Mouse (Mus musculus): ENCODE measurements at regions not wholly inside any gene's neighbourhood (a gene's known extent, or its start where the extent isn't known, plus 50 kb on each side); places are given as distances from the start of the nearest gene placed in this dataset.

GRCm38 (mm10) chr13:115206723-115207122 is 105.0 kb upstream of the Itga1 start:
- no peak for ATAC-seq (replicated peaks; ENCODE audit: insufficient number of reproducible peaks, low FRiP score, low TSS enrichment, low read depth)

GRCm38 (mm10) chr13:115199166-115199565 is 97.4 kb upstream of the Itga1 start:
- Histone ChIP-seq H3K27ac (replicated peaks; ENCODE audit: low read depth, low read length) (no peak overlapping the region), H3K4me1 (ENCODE audit: control insufficient read depth, insufficient read depth, low read length) (no peaks in the 10 kb centered on the region), H3K4me2 (ENCODE audit: low read depth, low read length) (no peak overlapping the region), H3K27me3 (ENCODE audit: control insufficient read depth, insufficient read depth, low read length) (no peaks in the 10 kb centered on the region), H3K36me3 (replicated peaks; ENCODE audit: control insufficient read depth, insufficient read depth, low read depth, low read length) (no peaks in the 10 kb centered on the region), H3K4me3 (ENCODE audit: low read depth, low read length) (no peak overlapping the region), H3K9ac (replicated peaks; ENCODE audit: low read length) (no peak overlapping the region), H3K9me3 (replicated peaks; ENCODE audit: control insufficient read depth, low read length) (no peaks in the 10 kb centered on the region)
- ATAC-seq (replicated peaks; ENCODE audit: insufficient number of reproducible peaks, low FRiP score, low TSS enrichment, low read depth) (no peak), DNase-seq (ENCODE audit: low spot score) (no peak)
- 48% methylated on average over 3 of the region's 3 CpGs for WGBS

More at GRCm38 (mm10) chr13:115206723-115207122, 105.0 kb upstream of the Itga1 start:
- H3K4me2 ChIP-seq (ENCODE audit: low read depth, low read length) = no peak overlapping the region
- no peaks in the 10 kb centered on the region for H3K27me3 ChIP-seq (ENCODE audit: control insufficient read depth, insufficient read depth, low read length)
- no peaks in the 10 kb centered on the region for H3K4me1 ChIP-seq (ENCODE audit: control insufficient read depth, insufficient read depth, low read length)
- H3K9me3 ChIP-seq (replicated peaks; ENCODE audit: control insufficient read depth, low read length) = no peaks in the 10 kb centered on the region
- no peak for DNase-seq (ENCODE audit: low spot score)
- H3K4me3 ChIP-seq (ENCODE audit: low read depth, low read length) = no peak overlapping the region
- no peak overlapping the region for H3K27ac ChIP-seq (replicated peaks; ENCODE audit: low read depth, low read length)
- WGBS = 71% methylated on average over 7 of the region's 7 CpGs
- H3K9ac ChIP-seq (replicated peaks; ENCODE audit: low read length) = no peak overlapping the region
- no peaks in the 10 kb centered on the region for H3K36me3 ChIP-seq (replicated peaks; ENCODE audit: control insufficient read depth, insufficient read depth, low read depth, low read length)

GRCm38 (mm10) chr13:115188066-115188465 is 86.3 kb upstream of the Itga1 start:
- Histone ChIP-seq H3K4me1 (ENCODE audit: control insufficient read depth, insufficient read depth, low read length) (no peaks in the 10 kb centered on the region), H3K9me3 (replicated peaks; ENCODE audit: control insufficient read depth, low read length) (no peaks in the 10 kb centered on the region), H3K27ac (replicated peaks; ENCODE audit: low read depth, low read length) (no peak overlapping the region), H3K4me3 (ENCODE audit: low read depth, low read length) (no peak overlapping the region), H3K36me3 (replicated peaks; ENCODE audit: control insufficient read depth, insufficient read depth, low read depth, low read length) (no peaks in the 10 kb centered on the region), H3K9ac (replicated peaks; ENCODE audit: low read length) (no peak overlapping the region), H3K27me3 (ENCODE audit: control insufficient read depth, insufficient read depth, low read length) (no peaks in the 10 kb centered on the region), H3K4me2 (ENCODE audit: low read depth, low read length) (no peak overlapping the region)
- WGBS = 65% methylated on average over 2 of the region's 2 CpGs
- DNase-seq (ENCODE audit: low spot score) (no peak), ATAC-seq (replicated peaks; ENCODE audit: insufficient number of reproducible peaks, low FRiP score, low TSS enrichment, low read depth) (no peak)

- Histone ChIP-seq H3K27ac (replicated peaks; ENCODE audit: low read depth, low read length) (no peak overlapping the region), H3K4me1 (ENCODE audit: control insufficient read depth, insufficient read depth, low read length) (no peaks in the 10 kb centered on the region), H3K27me3 (ENCODE audit: control insufficient read depth, insufficient read depth, low read length) (no peaks in the 10 kb centered on the region), H3K4me3 (ENCODE audit: low read depth, low read length) (no peak overlapping the region), H3K4me2 (ENCODE audit: low read depth, low read length) (no peak overlapping the region), H3K9ac (replicated peaks; ENCODE audit: low read length) (no peak overlapping the region), H3K9me3 (replicated peaks; ENCODE audit: control insufficient read depth, low read length) (no peaks in the 10 kb centered on the region), H3K36me3 (replicated peaks; ENCODE audit: control insufficient read depth, insufficient read depth, low read depth, low read length) (no peaks in the 10 kb centered on the region)
- 86% methylated on average over 3 of the region's 3 CpGs for WGBS
- DNase-seq (ENCODE audit: low spot score) (no peak), ATAC-seq (replicated peaks; ENCODE audit: insufficient number of reproducible peaks, low FRiP score, low TSS enrichment, low read depth) (no peak)
These were observed 85.6 kb upstream of the Itga1 start for GRCm38 (mm10) chr13:115187356-115187755.

- no peaks in the 10 kb centered on the region for H3K27me3 ChIP-seq (ENCODE audit: control insufficient read depth, insufficient read depth, low read length)
- no peaks in the 10 kb centered on the region for H3K4me1 ChIP-seq (ENCODE audit: control insufficient read depth, insufficient read depth, low read length)
- no peak overlapping the region for H3K4me3 ChIP-seq (ENCODE audit: low read depth, low read length)
- no peaks in the 10 kb centered on the region for H3K9me3 ChIP-seq (replicated peaks; ENCODE audit: control insufficient read depth, low read length)
- no peak overlapping the region for H3K27ac ChIP-seq (replicated peaks; ENCODE audit: low read depth, low read length)
- H3K4me2 ChIP-seq (ENCODE audit: low read depth, low read length) = no peak overlapping the region
- no peak overlapping the region for H3K9ac ChIP-seq (replicated peaks; ENCODE audit: low read length)
- no peak for ATAC-seq (replicated peaks; ENCODE audit: insufficient number of reproducible peaks, low FRiP score, low TSS enrichment, low read depth)
- no peak for DNase-seq (ENCODE audit: low spot score)
- WGBS = 85% methylated on average over 6 of the region's 6 CpGs
- H3K36me3 ChIP-seq (replicated peaks; ENCODE audit: control insufficient read depth, insufficient read depth, low read depth, low read length) = no peaks in the 10 kb centered on the region
These were observed 80.6 kb upstream of the Itga1 start for GRCm38 (mm10) chr13:115182211-115182870.

- DNase-seq (ENCODE audit: low spot score) (no peak), ATAC-seq (replicated peaks; ENCODE audit: insufficient number of reproducible peaks, low FRiP score, low TSS enrichment, low read depth) (no peak)
- Histone ChIP-seq H3K27ac (replicated peaks; ENCODE audit: low read depth, low read length) (no peak overlapping the region), H3K4me1 (ENCODE audit: control insufficient read depth, insufficient read depth, low read length) (no peaks in the 10 kb centered on the region), H3K9me3 (replicated peaks; ENCODE audit: control insufficient read depth, low read length) (no peaks in the 10 kb centered on the region), H3K36me3 (replicated peaks; ENCODE audit: control insufficient read depth, insufficient read depth, low read depth, low read length) (no peaks in the 10 kb centered on the region), H3K27me3 (ENCODE audit: control insufficient read depth, insufficient read depth, low read length) (no peaks in the 10 kb centered on the region), H3K4me2 (ENCODE audit: low read depth, low read length) (no peak overlapping the region), H3K9ac (replicated peaks; ENCODE audit: low read length) (no peak overlapping the region), H3K4me3 (ENCODE audit: low read depth, low read length) (no peak overlapping the region)
- 85% methylated on average over 7 of the region's 7 CpGs for WGBS
These were observed 76.6 kb upstream of the Itga1 start for GRCm38 (mm10) chr13:115178175-115178917.

- Histone ChIP-seq H3K4me2 (ENCODE audit: low read depth, low read length) (no peak overlapping the region), H3K27ac (replicated peaks; ENCODE audit: low read depth, low read length) (no peak overlapping the region), H3K9me3 (replicated peaks; ENCODE audit: control insufficient read depth, low read length) (no peaks in the 10 kb centered on the region), H3K27me3 (ENCODE audit: control insufficient read depth, insufficient read depth, low read length) (no peaks in the 10 kb centered on the region), H3K4me1 (ENCODE audit: control insufficient read depth, insufficient read depth, low read length) (no peaks in the 10 kb centered on the region), H3K4me3 (ENCODE audit: low read depth, low read length) (no peak overlapping the region), H3K36me3 (replicated peaks; ENCODE audit: control insufficient read depth, insufficient read depth, low read depth, low read length) (no peaks in the 10 kb centered on the region), H3K9ac (replicated peaks; ENCODE audit: low read length) (no peak overlapping the region)
- no peak for DNase-seq (ENCODE audit: low spot score)
- ATAC-seq (replicated peaks; ENCODE audit: insufficient number of reproducible peaks, low FRiP score, low TSS enrichment, low read depth) = no peak
- 71% methylated on average over 7 of the region's 7 CpGs for WGBS
These were observed 69.7 kb upstream of the Itga1 start for GRCm38 (mm10) chr13:115171347-115172062.

GRCm38 (mm10) chr13:115165981-115166380 is 64.2 kb upstream of the Itga1 start:
- 84% methylated on average over 3 of the region's 3 CpGs for WGBS
- no peak for DNase-seq (ENCODE audit: low spot score)
- H3K27ac ChIP-seq (replicated peaks; ENCODE audit: low read depth, low read length) = no peak overlapping the region

More at GRCm38 (mm10) chr13:115165981-115166380, 64.2 kb upstream of the Itga1 start:
- Histone ChIP-seq H3K9me3 (replicated peaks; ENCODE audit: control insufficient read depth, low read length) (no peaks in the 10 kb centered on the region), H3K36me3 (replicated peaks; ENCODE audit: control insufficient read depth, insufficient read depth, low read depth, low read length) (no peaks in the 10 kb centered on the region), H3K9ac (replicated peaks; ENCODE audit: low read length) (no peak overlapping the region), H3K4me1 (ENCODE audit: control insufficient read depth, insufficient read depth, low read length) (no peaks in the 10 kb centered on the region), H3K4me2 (ENCODE audit: low read depth, low read length) (no peak overlapping the region), H3K4me3 (ENCODE audit: low read depth, low read length) (no peak overlapping the region), H3K27me3 (ENCODE audit: control insufficient read depth, insufficient read depth, low read length) (no peaks in the 10 kb centered on the region)
- no peak for ATAC-seq (replicated peaks; ENCODE audit: insufficient number of reproducible peaks, low FRiP score, low TSS enrichment, low read depth)
